Mouse (Mus musculus) bone marrow macrophage, adult 2 months (primary cell): ENCODE results near the gene Dmpk.

Experiments
- CTCF ChIP-seq: IDR thresholded peaks from 2 replicates; pipeline ENCODE4 v1.5.1; 2012; ENCODE audit warnings: low read depth, mild to moderate bottlenecking, low read length, moderate library complexity
- POLR2A ChIP-seq: IDR thresholded peaks from 2 replicates; pipeline ENCODE4 v1.6.1; 2012; ENCODE audit warnings: mild to moderate bottlenecking, low read depth, low read length, borderline replicate concordance

DNA sequence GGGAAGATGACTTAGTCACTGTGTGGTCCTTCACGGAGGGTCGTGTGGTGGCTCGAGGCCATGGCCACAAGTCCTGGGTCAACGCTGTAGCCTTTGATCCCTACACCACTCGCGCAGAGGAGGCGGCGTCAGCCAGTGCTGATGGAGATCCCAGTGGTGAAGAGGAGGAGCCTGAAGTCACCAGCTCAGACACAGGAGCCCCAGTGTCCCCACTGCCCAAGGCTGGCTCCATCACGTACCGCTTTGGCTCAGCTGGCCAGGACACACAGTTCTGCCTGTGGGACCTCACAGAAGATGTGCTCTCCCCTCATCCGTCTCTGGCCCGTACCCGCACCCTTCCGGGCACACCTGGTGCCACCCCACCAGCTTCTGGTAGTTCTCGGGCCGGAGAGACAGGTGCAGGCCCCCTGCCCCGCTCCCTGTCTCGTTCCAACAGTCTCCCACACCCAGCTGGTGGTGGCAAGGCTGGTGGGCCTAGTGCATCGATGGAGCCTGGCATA is 3.1 kb upstream of the Dmpk start:
- TF ChIP-seq POLR2A (no peak), CTCF (no peak)
